Mouse (Mus musculus) midbrain, embryonic 12.5 days (tissue): Measurements from ENCODE around the gene Ids. TPM values are rescaled to one million over a fixed set of nuclear protein-coding genes. Genes with fewer than 3 reads are reported as not detected.

Experiments
- ATAC-seq: fragments of 200-750 bp; cut with Nextera tagmentation; 2 replicates; pipeline ENCODE4 v1.8.0; 2017; ENCODE audit warnings: low read depth, moderate TSS enrichment, moderate library complexity; ENCODE audit not compliant: low FRiP score
- H3K27ac ChIP-seq: fragments of 300-500 bp; sonication (generic); replicated peaks from 2 replicates; pipeline ENCODE4 v1.5.1; 2016; ENCODE audit warnings: mild to moderate bottlenecking
- H3K27me3 ChIP-seq: fragments of 300-500 bp; sonication (generic); 2 replicates; pipeline ENCODE4 v1.6.1; 2016; ENCODE audit warnings: mild to moderate bottlenecking
- H3K36me3 ChIP-seq: fragments of 300-500 bp; sonication (generic); 2 replicates; pipeline ENCODE4 v1.6.1; 2016
- H3K4me1 ChIP-seq: fragments of 300-500 bp; sonication (generic); 2 replicates; pipeline ENCODE4 v1.6.1; 2016
- H3K4me2 ChIP-seq: fragments of 300-500 bp; sonication (generic); replicated peaks from 2 replicates; pipeline ENCODE4 v1.6.1; 2016; ENCODE audit warnings: mild to moderate bottlenecking, moderate library complexity
- H3K4me3 ChIP-seq: fragments of 300-500 bp; sonication (generic); 2 replicates; pipeline ENCODE4 v1.5.1; 2016; ENCODE audit warnings: mild to moderate bottlenecking
- H3K9ac ChIP-seq: fragments of 300-500 bp; sonication (generic); replicated peaks from 2 replicates; pipeline ENCODE4 v1.6.1; 2016; ENCODE audit warnings: mild to moderate bottlenecking, moderate library complexity
- H3K9me3 ChIP-seq: fragments of 300-500 bp; sonication (generic); 2 replicates; pipeline ENCODE4 v1.6.1; 2016; ENCODE audit warnings: mild to moderate bottlenecking
- WGBS: fragments of 180-500 bp; shearing (Covaris S2); methylation state at CpG from one replicate; pipeline ENCODE4 v1.1.7; 2016; 5-methylcytosine and 5-hydroxymethylcytosine counted together
- polyA plus RNA-seq: library from polyadenylated mRNA; unstranded; fragments of >200 nt; fragmentation: Nextera tagmentation; extraction: Ambion mirVana; gene quantifications from 2 replicates; pipeline ENCODE4 v1.2.1, GENCODE M21; 2016

Ids gene
- polyA plus RNA-seq, 1 experiment from 2014 or later, result 4.8 TPM

DNA sequence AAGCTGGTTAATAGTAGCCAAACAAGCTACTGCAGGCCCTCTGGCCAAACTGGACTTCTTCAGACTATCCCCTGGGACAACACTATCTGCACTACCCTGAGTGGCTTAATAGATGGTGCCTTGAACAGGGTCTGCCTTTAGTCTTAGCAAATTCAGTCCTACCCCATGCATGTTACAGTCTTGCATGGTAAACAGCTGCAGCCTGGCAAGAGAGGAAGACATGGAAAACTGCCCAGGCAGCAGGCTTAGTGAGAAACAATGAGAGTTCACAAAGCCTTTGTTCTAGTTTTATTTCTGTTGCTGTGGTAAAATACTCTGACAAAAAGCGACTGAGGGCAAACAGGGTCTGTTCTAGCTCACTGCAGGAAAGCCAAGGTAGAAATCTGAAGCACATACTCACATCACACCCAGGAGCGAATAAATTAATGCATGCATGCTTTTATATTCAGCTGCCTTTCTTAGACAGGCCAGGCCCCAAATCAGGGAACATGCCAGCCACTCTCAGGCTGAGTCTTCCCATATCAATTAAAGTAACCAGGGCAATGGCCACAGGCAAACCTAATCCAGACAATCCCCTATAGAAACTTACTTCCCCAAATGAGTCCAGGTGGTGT lies 36.2 kb downstream of the Ids start:
- H3K4me2 ChIP-seq, result no peak overlapping the region
- H3K4me3 ChIP-seq, result no peak overlapping the region
- WGBS, result 66% methylated on average over 2 of the region's 2 CpGs
- no peaks in the 10 kb centered on the region for H3K36me3 ChIP-seq
- H3K27ac ChIP-seq, result no peak overlapping the region
- H3K27me3 ChIP-seq, result no peaks in the 10 kb centered on the region
- no peaks in the 10 kb centered on the region for H3K9me3 ChIP-seq
- no peaks in the 10 kb centered on the region for H3K4me1 ChIP-seq
- no peak; the same call in 1 of the 2 replicates for ATAC-seq
- H3K9ac ChIP-seq, result no peak overlapping the region

DNA sequence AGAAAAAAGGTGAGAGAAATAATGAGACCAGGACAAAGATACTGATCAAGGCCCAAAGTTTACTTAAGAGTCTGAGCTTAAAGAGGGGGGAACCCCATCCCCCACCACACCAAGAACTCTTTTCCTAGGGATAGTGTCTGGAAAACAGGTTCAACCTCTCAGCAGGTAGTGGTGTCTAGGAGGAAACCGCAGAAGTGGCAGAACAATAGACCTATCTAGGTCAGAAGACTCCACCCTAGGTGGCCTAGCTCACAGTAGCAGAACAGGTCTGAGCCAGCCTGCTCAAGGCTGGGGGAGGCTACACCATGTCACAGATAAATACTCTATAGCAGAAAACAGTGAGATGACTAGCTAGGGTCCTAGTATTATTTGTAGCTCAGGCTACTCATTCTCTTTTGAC lies 37.2 kb downstream of the Ids start:
- no peak for ATAC-seq
- no peaks in the 10 kb centered on the region for H3K4me1 ChIP-seq
- no peak overlapping the region for H3K27ac ChIP-seq
- WGBS, result 47% methylated on average over 1 of the region's 1 CpGs
- no peak overlapping the region for H3K4me3 ChIP-seq
- H3K4me2 ChIP-seq, result no peak overlapping the region
- H3K27me3 ChIP-seq, result no peaks in the 10 kb centered on the region
- no peak overlapping the region for H3K9ac ChIP-seq
- H3K9me3 ChIP-seq, result no peaks in the 10 kb centered on the region
- H3K36me3 ChIP-seq, result no peaks in the 10 kb centered on the region

DNA sequence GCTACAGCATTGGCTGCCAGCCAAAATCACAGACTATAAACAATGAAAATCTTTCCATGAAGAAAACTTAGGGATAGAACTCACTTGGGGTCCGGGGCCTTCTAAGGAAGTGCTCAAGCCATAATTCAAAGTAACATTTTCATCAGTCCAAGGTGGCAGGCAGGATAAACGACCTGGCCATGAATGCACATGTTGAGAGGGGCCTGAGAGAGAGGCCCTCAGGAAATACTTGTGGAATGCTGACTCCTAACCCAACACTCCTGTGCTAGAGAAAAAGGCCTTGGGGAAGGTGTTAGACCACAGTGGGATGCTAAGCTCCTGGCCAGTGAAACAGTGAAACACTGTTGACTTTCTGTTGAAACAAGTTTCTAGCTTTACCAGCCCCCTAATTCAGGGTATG lies 45.6 kb downstream of the Ids start:
- 51% methylated on average over 2 of the region's 2 CpGs for WGBS

DNA sequence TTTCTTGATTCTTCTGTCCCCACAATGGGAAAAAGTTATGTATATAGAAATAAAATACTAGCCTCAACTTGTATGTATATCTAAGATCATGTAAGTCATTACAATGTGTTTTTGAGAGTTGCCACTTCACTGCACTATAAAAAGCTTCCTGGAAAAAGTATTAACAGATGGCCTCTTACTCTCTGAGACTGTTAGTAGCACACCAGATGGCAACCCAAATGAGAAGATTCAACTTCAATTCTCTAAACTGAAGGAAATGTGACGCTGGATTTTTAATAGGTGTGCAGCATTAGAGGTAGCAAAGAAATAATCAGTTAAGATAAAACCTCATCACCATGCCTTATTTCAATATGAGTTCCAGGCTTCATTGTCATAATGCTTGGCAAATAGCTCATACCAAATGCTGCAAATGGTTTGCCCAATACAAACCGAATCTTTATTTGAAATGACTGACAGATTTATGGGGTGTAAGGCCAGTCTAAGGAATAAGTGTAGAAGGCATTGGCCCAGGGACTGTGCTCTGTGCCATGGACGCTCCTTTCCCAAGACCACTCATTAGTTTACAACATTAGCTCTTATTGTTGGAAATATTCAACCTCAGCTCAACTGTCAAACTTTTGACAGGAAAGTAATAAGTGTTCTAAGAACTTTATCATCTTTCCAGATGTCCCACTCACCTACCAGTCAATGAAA lies 49.8 kb downstream of the Ids start:
- no peak overlapping the region for H3K9ac ChIP-seq
- no peaks in the 10 kb centered on the region for H3K36me3 ChIP-seq
- no peak overlapping the region for H3K4me2 ChIP-seq
- no peaks in the 10 kb centered on the region for H3K4me1 ChIP-seq
- 82% methylated on average over 3 of the region's 3 CpGs for WGBS
- H3K4me3 ChIP-seq, result no peak overlapping the region
- H3K27me3 ChIP-seq, result no peaks in the 10 kb centered on the region
- H3K9me3 ChIP-seq, result no peaks in the 10 kb centered on the region
- H3K27ac ChIP-seq, result no peak overlapping the region
- ATAC-seq, result no peak

More for the DNA sequence above, 45.6 kb downstream of the Ids start:
- Histone ChIP-seq H3K9me3 (no peaks in the 10 kb centered on the region), H3K27me3 (no peaks in the 10 kb centered on the region), H3K4me2 (no peak overlapping the region), H3K36me3 (no peaks in the 10 kb centered on the region), H3K4me3 (no peak overlapping the region), H3K27ac (no peak overlapping the region), H3K9ac (no peak overlapping the region), H3K4me1 (no peaks in the 10 kb centered on the region)
- ATAC-seq, result no peak

Other genes with a start within 250 kb of the Ids start
- gene 1110012L19Rik, start 20.8 kb upstream of the Ids start, polyA plus RNA-seq, result 28.0 and 29.1 TPM in 2 replicates
- 48.6 and 49.2 TPM in 2 replicates for gene Tmem185a, start 112.1 kb upstream of the Ids start, polyA plus RNA-seq